Mouse (Mus musculus) forebrain, embryonic 14.5 days (tissue): ENCODE data around the gene Gm4756. TPM values are rescaled to one million over a fixed set of nuclear protein-coding genes. Genes with fewer than 3 reads are reported as not detected.

ENCODE experiments used
- polyA plus RNA-seq: library from polyadenylated mRNA; unstranded; fragments of >200 nt; fragmentation: Nextera tagmentation; extraction: Ambion mirVana; gene quantifications from 2 replicates; pipeline ENCODE4 v1.2.1, GENCODE M21; 2014

Gm4756 gene
- polyA plus RNA-seq, 1 experiment from 2014 or later = not detected

Other genes starting within 250 kb of the Gm4756 start
- 1,321 and 1,816 TPM in 2 replicates for gene Rtn1, start 240.6 kb downstream of the Gm4756 start, polyA plus RNA-seq
- 2.0 and 2.1 TPM in 2 replicates for gene Lrrc9, start 207.8 kb downstream of the Gm4756 start, polyA plus RNA-seq
- gene Pcnx4, start 113.3 kb downstream of the Gm4756 start, polyA plus RNA-seq = 20.6 and 21.9 TPM in 2 replicates
- 10.2 and 10.9 TPM in 2 replicates for gene Dhrs7, start 15.2 kb upstream of the Gm4756 start, polyA plus RNA-seq
- 45.8 and 53.0 TPM in 2 replicates for gene Ppm1a, start 107.8 kb upstream of the Gm4756 start, polyA plus RNA-seq